Mouse (Mus musculus) liver, embryonic 13.5 days (tissue): ENCODE data around the gene Nfix. TPM values are rescaled to one million over a fixed set of nuclear protein-coding genes. Genes with fewer than 3 reads are reported as not detected.

ENCODE experiments used
- ATAC-seq: fragments of 200-750 bp; cut with Nextera tagmentation; 2 replicates; pipeline ENCODE4 v1.8.0; 2017; ENCODE audit warnings: low read depth, mild to moderate bottlenecking, moderate number of reproducible peaks, moderate library complexity
- DNase-seq: peaks from one replicate; pipeline ENCODE4 v3.0.0; 2022
- H3K27ac ChIP-seq: fragments of 300-500 bp; sonication (generic); 2 replicates; pipeline ENCODE4 v1.5.1; 2015; ENCODE audit warnings: moderate library complexity, mild to moderate bottlenecking, inconsistent platforms
- H3K27me3 ChIP-seq: fragments of 300-500 bp; sonication (generic); 2 replicates; pipeline ENCODE4 v1.6.1; 2015; ENCODE audit warnings: mild to moderate bottlenecking, inconsistent platforms
- H3K36me3 ChIP-seq: fragments of 300-500 bp; sonication (generic); 2 replicates; pipeline ENCODE4 v1.6.1; 2015; ENCODE audit warnings: mild to moderate bottlenecking, inconsistent platforms
- H3K4me1 ChIP-seq: fragments of 300-500 bp; sonication (generic); replicated peaks from 2 replicates; pipeline ENCODE4 v1.6.1; 2015; ENCODE audit warnings: inconsistent platforms
- H3K4me2 ChIP-seq: fragments of 300-500 bp; sonication (generic); 2 replicates; pipeline ENCODE4 v1.6.1; 2015; ENCODE audit warnings: inconsistent platforms, mild to moderate bottlenecking, moderate library complexity
- H3K4me3 ChIP-seq: fragments of 300-500 bp; sonication (generic); replicated peaks from 2 replicates; pipeline ENCODE4 v1.5.1; 2015; ENCODE audit warnings: mild to moderate bottlenecking, inconsistent platforms
- H3K9ac ChIP-seq: fragments of 300-500 bp; sonication (generic); 2 replicates; pipeline ENCODE4 v1.6.1; 2015; ENCODE audit warnings: mild to moderate bottlenecking, inconsistent platforms
- H3K9me3 ChIP-seq: fragments of 300-500 bp; sonication (generic); replicated peaks from 2 replicates; pipeline ENCODE4 v1.6.1; 2016; ENCODE audit warnings: inconsistent platforms
- WGBS: fragments of 180-500 bp; shearing (Covaris S2); methylation state at CpG from one replicate; pipeline ENCODE4 v1.1.7; 2015; ENCODE audit not compliant: insufficient replicate concordance; 5-methylcytosine and 5-hydroxymethylcytosine counted together
- polyA plus RNA-seq: library from polyadenylated mRNA; unstranded; fragments of >200 nt; fragmentation: Nextera tagmentation; extraction: Ambion mirVana; gene quantifications from 2 replicates; pipeline ENCODE4 v1.2.1, GENCODE M21; 2015

The Nfix gene
- polyA plus RNA-seq, 1 experiment from 2014 or later = 3.4 TPM

- peak overlapping the region; percentile 89 for H3K4me3 ChIP-seq
- peaks cover 89% of the 10 kb centered on the region for H3K4me1 ChIP-seq
- H3K9ac ChIP-seq = peak overlapping the region; percentile 96
- ATAC-seq = no peak
- H3K27ac ChIP-seq = peak overlapping the region; percentile 98
- DNase-seq = no peak
- H3K4me2 ChIP-seq = peak overlapping the region; percentile 74
- WGBS = 74% methylated on average over 2 of the region's 2 CpGs
- H3K36me3 ChIP-seq = peaks cover 81% of the 10 kb centered on the region
- H3K9me3 ChIP-seq = no peaks in the 10 kb centered on the region
- no peaks in the 10 kb centered on the region for H3K27me3 ChIP-seq
Observed at GRCm38 (mm10) chr8:84839411-84839810, 39.3 kb upstream of the Nfix start.

GRCm38 (mm10) chr8:84838513-84838912 is 38.4 kb upstream of the Nfix start:
- H3K36me3 ChIP-seq = peaks cover 81% of the 10 kb centered on the region
- no peaks in the 10 kb centered on the region for H3K27me3 ChIP-seq
- ATAC-seq (peak; percentile 85), DNase-seq (peak; percentile 93)
- H3K4me1 ChIP-seq = peaks cover 89% of the 10 kb centered on the region
- H3K9me3 ChIP-seq = no peaks in the 10 kb centered on the region
- peak overlapping the region; percentile 98 for H3K27ac ChIP-seq
- peak overlapping the region; percentile 89 for H3K4me3 ChIP-seq
- WGBS = 23% methylated on average over 5 of the region's 5 CpGs
- H3K4me2 ChIP-seq = peak overlapping the region; percentile 77
- peak overlapping the region; percentile 96 for H3K9ac ChIP-seq

GRCm38 (mm10) chr8:84837912-84838470 is 37.8 kb upstream of the Nfix start:
- Histone ChIP-seq H3K27ac (peak overlapping the region; percentile 98), H3K4me3 (peak overlapping the region; percentile 89), H3K9ac (peak overlapping the region; percentile 96), H3K4me1 (peaks cover 89% of the 10 kb centered on the region), H3K27me3 (no peaks in the 10 kb centered on the region), H3K4me2 (peak overlapping the region; percentile 77), H3K36me3 (peaks cover 79% of the 10 kb centered on the region), H3K9me3 (no peaks in the 10 kb centered on the region)
- no peak for DNase-seq
- 73% methylated on average over 15 of the region's 15 CpGs for WGBS
- ATAC-seq = no peak

GRCm38 (mm10) chr8:84837149-84837911 is 37.2 kb upstream of the Nfix start:
- Histone ChIP-seq H3K27me3 (no peaks in the 10 kb centered on the region), H3K36me3 (peaks cover 72% of the 10 kb centered on the region), H3K9me3 (no peaks in the 10 kb centered on the region), H3K4me3 (peak overlapping the region; percentile 89), H3K27ac (peak overlapping the region; percentile 98), H3K4me2 (peak overlapping the region; percentile 77), H3K9ac (peak overlapping the region; percentile 96), H3K4me1 (peaks cover 89% of the 10 kb centered on the region)
- DNase-seq (no peak), ATAC-seq (no peak)
- 74% methylated on average over 8 of the region's 8 CpGs for WGBS

GRCm38 (mm10) chr8:84834866-84835855 is 35.0 kb upstream of the Nfix start:
- DNase-seq (no peak), ATAC-seq (no peak)
- H3K9ac ChIP-seq = peak overlapping the region; percentile 96
- WGBS = 72% methylated on average over 10 of the region's 10 CpGs
- H3K9me3 ChIP-seq = no peaks in the 10 kb centered on the region
- peaks cover 83% of the 10 kb centered on the region for H3K4me1 ChIP-seq
- peak overlapping the region; percentile 77 for H3K4me2 ChIP-seq
- peak overlapping the region; percentile 98 for H3K27ac ChIP-seq
- no peaks in the 10 kb centered on the region for H3K27me3 ChIP-seq
- H3K36me3 ChIP-seq = peaks cover 59% of the 10 kb centered on the region
- H3K4me3 ChIP-seq = peak overlapping the region; percentile 97

GRCm38 (mm10) chr8:84834002-84834865 is 34.1 kb upstream of the Nfix start:
- Histone ChIP-seq H3K9me3 (no peaks in the 10 kb centered on the region), H3K36me3 (peaks cover 62% of the 10 kb centered on the region), H3K27ac (peak overlapping the region; percentile 98), H3K4me1 (peaks cover 82% of the 10 kb centered on the region), H3K4me3 (peak overlapping the region; percentile 97), H3K9ac (peak overlapping the region; percentile 96), H3K27me3 (no peaks in the 10 kb centered on the region), H3K4me2 (peak overlapping the region; percentile 77)
- DNase-seq = no peak
- WGBS = 82% methylated on average over 19 of the region's 19 CpGs
- no peak for ATAC-seq

- Histone ChIP-seq H3K27ac (peak overlapping the region; percentile 98), H3K4me2 (peak overlapping the region; percentile 77), H3K36me3 (peaks cover 55% of the 10 kb centered on the region), H3K9me3 (no peaks in the 10 kb centered on the region), H3K4me1 (peaks cover 76% of the 10 kb centered on the region), H3K9ac (peak overlapping the region; percentile 96), H3K4me3 (peak overlapping the region; percentile 97), H3K27me3 (no peaks in the 10 kb centered on the region)
- 38% methylated on average over 10 of the region's 10 CpGs for WGBS
- DNase-seq = no peak
- no peak for ATAC-seq
Observed at GRCm38 (mm10) chr8:84832759-84833742, 32.9 kb upstream of the Nfix start.

GRCm38 (mm10) chr8:84832034-84832717 is 32.0 kb upstream of the Nfix start:
- Histone ChIP-seq H3K4me2 (peak overlapping the region; percentile 77), H3K4me1 (peaks cover 72% of the 10 kb centered on the region), H3K27ac (peak overlapping the region; percentile 98), H3K9ac (peak overlapping the region; percentile 96), H3K27me3 (no peaks in the 10 kb centered on the region), H3K36me3 (peaks cover 46% of the 10 kb centered on the region), H3K4me3 (peak overlapping the region; percentile 97), H3K9me3 (no peaks in the 10 kb centered on the region)
- WGBS = under 1% methylated on average over 59 of the region's 59 CpGs
- ATAC-seq (peak; percentile 81), DNase-seq (peak; percentile 83)

- Histone ChIP-seq H3K4me3 (peak within 1 kb of the TSS; percentile 97), H3K27ac (peak within 1 kb of the TSS; percentile 98), H3K4me2 (peak within 1 kb of the TSS; percentile 77), H3K4me1 (peaks cover 72% of the 10 kb centered on the region), H3K27me3 (no peaks in the 10 kb centered on the region), H3K9me3 (no peaks in the 10 kb centered on the region), H3K9ac (peak within 1 kb of the TSS; percentile 96), H3K36me3 (peaks cover 39% of the 10 kb centered on the region)
- WGBS = 26% methylated on average over 11 of the region's 11 CpGs
- DNase-seq = peak; percentile 77
- no peak; the same call in 1 of the 2 replicates for ATAC-seq
Observed at GRCm38 (mm10) chr8:84831490-84831889, 31.3 kb upstream of the Nfix start, which contains the start of gene Gadd45gip1. Gadd45gip1 (plus strand) TSS chr8:84831522.
